Mouse (Mus musculus) 3T3-L1 (cell line): ENCODE results near the gene Copg2.

Experiments used
- DNase-seq: peaks from one replicate; pipeline ENCODE4 v3.0.0-alpha.2; 2015; ENCODE audit warnings: low read depth, low spot score

Copg2 gene

GRCm38 (mm10) chr6:30896195-30896985 lies at the start of gene Copg2:
Gene Copg2 (minus strand): TSS chr6:30896794.
- peak; percentile 92 for DNase-seq

GRCm38 (mm10) chr6:30939264-30939663 lies 42.7 kb upstream of the Copg2 start:
- no peak for DNase-seq

- peak; percentile 62 for DNase-seq
Measured at GRCm38 (mm10) chr6:30922821-30923220, 26.2 kb upstream of the Copg2 start.

GRCm38 (mm10) chr6:30921826-30922225 lies 25.2 kb upstream of the Copg2 start:
- DNase-seq = no peak

- no peak for DNase-seq
Measured at GRCm38 (mm10) chr6:30920834-30921675, 24.5 kb upstream of the Copg2 start.

- DNase-seq = no peak
Measured at GRCm38 (mm10) chr6:30915473-30915872, 18.9 kb upstream of the Copg2 start, which contains the start of gene Tsga13. Gene Tsga13 (minus strand): TSS chr6:30915573.

GRCm38 (mm10) chr6:30907970-30908369 lies 11.4 kb upstream of the Copg2 start:
- DNase-seq = no peak

GRCm38 (mm10) chr6:30904911-30905310 lies 8.3 kb upstream of the Copg2 start:
- no peak for DNase-seq

GRCm38 (mm10) chr6:30904033-30904432 lies 7.4 kb upstream of the Copg2 start:
- DNase-seq = no peak

GRCm38 (mm10) chr6:30897520-30897919 lies 926 bp upstream of the Copg2 start:
- no peak for DNase-seq

- no peak for DNase-seq
Measured at GRCm38 (mm10) chr6:30896986-30897327, 363 bp upstream of the Copg2 start.

GRCm38 (mm10) chr6:30895819-30896194 lies 787 bp downstream of the Copg2 start:
- peak; percentile 65 for DNase-seq

- DNase-seq = no peak
Measured at GRCm38 (mm10) chr6:30893081-30893480, 3.5 kb downstream of the Copg2 start.

- DNase-seq = no peak
Measured at GRCm38 (mm10) chr6:30891761-30892160, 4.8 kb downstream of the Copg2 start.

- no peak for DNase-seq
Measured at GRCm38 (mm10) chr6:30884856-30885255, 11.7 kb downstream of the Copg2 start.

GRCm38 (mm10) chr6:30883491-30883890 lies 13.1 kb downstream of the Copg2 start:
- DNase-seq = no peak

GRCm38 (mm10) chr6:30876661-30877060 lies 19.9 kb downstream of the Copg2 start:
- peak; percentile 95 for DNase-seq

- no peak for DNase-seq
Measured at GRCm38 (mm10) chr6:30866501-30866900, 30.1 kb downstream of the Copg2 start.

GRCm38 (mm10) chr6:30865031-30865678 lies 31.4 kb downstream of the Copg2 start:
- DNase-seq = no peak

- DNase-seq = no peak
Measured at GRCm38 (mm10) chr6:30855956-30856355, 40.6 kb downstream of the Copg2 start.

GRCm38 (mm10) chr6:30855205-30855604 lies 41.4 kb downstream of the Copg2 start:
- DNase-seq = no peak

- peak; percentile 35 for DNase-seq
Measured at GRCm38 (mm10) chr6:30849818-30850217, 46.8 kb downstream of the Copg2 start.
